Mouse (Mus musculus): Measurements from ENCODE around the gene Sumf1. TPM values are rescaled to one million over a fixed set of nuclear protein-coding genes. Genes with fewer than 3 reads are reported as not detected.

The Sumf1 gene
- polyA plus RNA-seq, 1 experiment, result 17.0 TPM

DNA sequence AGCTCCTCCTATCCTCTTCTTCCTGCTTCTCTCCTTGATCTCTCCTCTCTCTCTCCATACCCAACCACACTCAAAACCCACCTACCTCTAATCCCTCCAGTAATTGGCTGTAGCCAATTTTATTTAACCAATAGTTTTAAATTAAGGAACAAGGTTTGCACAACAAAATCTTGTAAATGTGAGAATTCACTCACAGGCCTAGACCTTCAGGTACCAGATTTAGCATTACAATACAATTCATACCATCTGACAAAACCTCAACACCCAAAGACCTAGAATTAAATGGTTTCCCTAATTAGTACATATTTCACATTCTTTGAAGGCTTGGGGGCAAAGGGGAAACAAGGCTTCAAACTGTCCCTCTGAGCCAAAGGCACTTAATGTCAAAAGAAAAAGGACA, 78.0 kb downstream of the Sumf1 start:
- DNase-seq (ENCODE audit: low read depth, low spot score), result no peak

DNA sequence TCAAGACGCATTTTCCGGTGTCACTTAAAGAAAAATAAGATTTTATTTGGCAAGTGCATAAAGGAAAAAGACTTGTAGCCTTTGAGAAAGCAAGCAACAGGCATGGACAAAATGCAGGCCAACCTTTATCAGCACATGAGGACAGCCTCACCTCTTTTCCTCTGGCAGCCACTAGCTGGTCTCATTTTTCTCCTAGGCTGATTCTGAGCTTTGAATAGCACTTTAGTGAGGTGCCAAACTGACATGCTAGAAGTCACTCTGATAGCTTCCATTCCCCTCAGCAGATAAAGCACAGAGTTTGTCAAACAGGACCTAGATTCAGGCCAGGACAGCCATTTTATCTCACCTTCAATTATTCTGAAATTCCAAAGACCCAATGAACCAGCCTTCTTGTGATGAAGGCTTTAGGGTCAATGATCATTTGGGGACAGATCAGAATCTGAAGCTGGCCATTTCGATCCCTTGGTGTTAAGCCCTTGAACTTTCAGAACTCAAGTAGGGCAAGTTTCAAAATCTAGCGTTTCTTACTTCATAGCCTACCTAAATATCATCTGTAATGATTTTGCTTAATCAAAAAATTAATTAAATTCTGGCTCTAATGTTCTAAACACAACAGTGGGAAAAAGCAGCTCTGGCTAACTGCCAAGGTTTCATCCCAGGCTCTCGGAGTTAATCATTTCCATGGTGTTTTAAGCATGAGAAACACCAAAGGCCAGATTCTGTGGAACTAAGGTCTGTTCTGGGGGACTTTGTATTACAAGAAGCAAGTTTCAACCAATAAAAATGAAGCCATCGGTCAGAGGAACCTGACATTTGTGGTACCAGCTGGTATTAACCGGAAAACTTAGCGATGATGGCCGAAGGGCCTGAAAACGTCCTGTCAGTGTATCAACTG, 83.2 kb downstream of the Sumf1 start:
- DNase-seq (ENCODE audit: low read depth, low spot score), result no peak
- WGBS, result 71% methylated on average over 10 of the region's 10 CpGs

DNA sequence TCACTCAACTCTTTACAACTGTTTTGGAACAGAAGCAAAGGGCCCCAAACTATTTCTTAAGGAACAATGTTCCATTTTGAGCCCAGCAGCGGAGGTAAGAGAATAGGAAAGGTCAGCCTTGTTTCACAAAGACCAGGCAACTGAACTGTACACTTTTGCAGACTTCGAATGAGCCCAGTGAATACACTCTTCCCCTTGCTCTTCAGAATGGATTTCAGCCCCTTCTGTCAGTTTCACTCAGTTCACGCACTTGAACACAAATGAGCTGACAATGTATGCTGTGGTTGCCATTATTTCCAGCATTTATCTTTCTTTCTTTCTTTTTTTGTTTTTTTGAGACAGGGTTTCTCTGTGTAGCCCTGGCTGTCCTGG, 86.5 kb downstream of the Sumf1 start:
- DNase-seq (ENCODE audit: low read depth, low spot score), result no peak
- 83% methylated on average over 3 of the region's 3 CpGs for WGBS

DNA sequence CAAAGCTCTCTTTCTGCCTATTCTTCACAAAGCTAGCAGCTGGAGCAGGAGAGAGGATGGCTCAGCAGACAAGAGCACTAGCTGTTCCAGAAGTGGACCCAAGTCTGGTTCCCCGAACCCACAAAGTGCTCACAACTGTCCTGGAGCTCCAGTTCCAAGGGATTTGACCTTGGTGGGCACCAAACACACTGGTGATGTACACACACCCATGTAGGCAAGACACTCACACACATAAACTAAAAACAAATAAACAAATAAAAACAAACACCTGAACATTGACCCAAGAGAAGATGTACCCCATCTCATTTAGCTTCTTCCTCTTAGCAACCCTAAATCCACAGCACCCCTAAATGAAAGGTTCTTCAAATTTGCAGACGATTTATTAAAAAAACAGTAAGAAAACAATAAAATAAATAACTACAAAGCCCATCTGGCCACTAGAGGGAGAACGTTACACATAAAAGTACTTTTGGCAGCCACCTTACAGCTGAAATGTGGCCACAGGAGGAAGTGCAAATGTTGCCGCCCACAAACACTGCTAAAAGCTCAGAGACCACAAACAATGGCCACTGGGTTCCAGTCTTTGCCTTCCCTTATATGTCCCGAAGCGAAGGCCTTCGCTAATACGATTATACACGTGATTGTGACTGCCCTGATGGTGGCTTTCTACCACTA, 87.1 kb downstream of the Sumf1 start:
- whole genome bisulfite sequencing, result 11% methylated on average over 9 of the region's 9 CpGs
- peak; percentile 21 for DNase-seq (ENCODE audit: low read depth, low spot score)

DNA sequence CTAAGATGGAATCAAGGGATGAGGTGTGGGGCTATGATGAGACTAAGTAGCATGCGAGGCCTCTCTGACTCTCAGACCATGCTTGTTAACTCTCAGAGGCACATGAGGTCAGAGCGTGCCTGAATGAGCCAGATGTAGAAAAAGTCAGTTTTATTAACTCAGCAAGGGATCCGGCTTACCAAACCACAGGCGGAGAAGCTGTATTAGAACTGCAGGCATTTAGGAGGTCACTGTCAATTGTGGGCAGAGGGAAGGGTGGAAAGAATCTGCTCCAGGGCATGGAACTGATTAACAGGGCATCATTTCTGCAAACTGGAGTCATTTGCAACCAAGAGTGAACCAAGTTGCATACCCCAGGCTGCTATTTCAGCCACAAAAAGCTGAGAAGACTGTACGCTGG, 89.9 kb downstream of the Sumf1 start:
- no peak for DNase-seq (ENCODE audit: low read depth, low spot score)

GRCm38 (mm10) chr6:108093449-108093848, 91.9 kb downstream of the Sumf1 start:
- no peak for DNase-seq (ENCODE audit: low read depth, low spot score)

More for the DNA sequence above, 89.9 kb downstream of the Sumf1 start:
- 87% methylated on average over 5 of the region's 5 CpGs for WGBS

DNA sequence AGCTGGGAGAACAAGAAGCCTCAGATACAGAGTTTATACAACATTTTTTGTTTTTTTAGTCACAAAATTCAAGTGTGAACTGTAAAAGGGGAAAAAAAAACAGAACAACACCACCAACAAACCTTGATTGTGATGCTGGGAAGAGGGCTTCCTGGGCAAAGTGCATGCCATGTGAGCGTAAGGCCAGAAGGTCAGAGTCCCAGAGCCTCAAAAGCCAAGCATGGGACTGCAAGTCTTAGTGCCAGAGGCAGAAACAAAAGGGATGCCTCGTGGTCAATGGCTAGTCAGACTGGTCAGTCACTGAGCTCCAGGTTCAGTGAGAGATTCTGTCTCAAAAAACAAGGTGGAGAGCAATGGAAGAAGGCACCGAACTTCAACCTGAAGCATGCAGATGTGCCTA, 92.7 kb downstream of the Sumf1 start:
- DNase-seq (ENCODE audit: low read depth, low spot score), result no peak
- 77% methylated on average over 3 of the region's 3 CpGs for WGBS

More at GRCm38 (mm10) chr6:108093449-108093848, 91.9 kb downstream of the Sumf1 start:
- WGBS, result 78% methylated on average over 3 of the region's 3 CpGs

- no peak for DNase-seq (ENCODE audit: low read depth, low spot score)
- 74% methylated on average over 1 of the region's 1 CpGs for WGBS
Observed at GRCm38 (mm10) chr6:108091296-108091695, 94.1 kb downstream of the Sumf1 start.

DNA sequence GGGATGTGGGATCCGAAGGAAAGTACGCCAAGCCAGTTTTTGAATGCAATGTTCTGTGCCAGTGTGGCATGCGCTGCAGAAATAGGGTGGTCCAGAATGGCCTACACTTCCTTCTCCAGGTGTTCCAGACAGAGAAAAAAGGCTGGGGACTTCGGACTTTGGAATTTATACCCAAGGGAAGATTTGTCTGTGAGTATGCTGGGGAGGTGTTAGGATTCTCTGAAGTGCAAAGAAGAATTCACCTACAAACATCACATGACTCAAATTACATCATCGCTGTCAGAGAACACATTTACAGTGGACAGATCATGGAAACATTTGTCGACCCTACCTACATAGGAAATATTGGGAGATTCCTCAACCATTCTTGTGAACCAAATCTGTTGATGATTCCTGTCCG, 109.5 kb downstream of the Sumf1 start:
- WGBS, result 93% methylated on average over 7 of the region's 7 CpGs
- DNase-seq (ENCODE audit: low read depth, low spot score), result no peak

GRCm38 (mm10) chr6:108074624-108075023, 110.8 kb downstream of the Sumf1 start:
- DNase-seq (ENCODE audit: low read depth, low spot score), result no peak
- 82% methylated on average over 10 of the region's 10 CpGs for whole genome bisulfite sequencing

DNA sequence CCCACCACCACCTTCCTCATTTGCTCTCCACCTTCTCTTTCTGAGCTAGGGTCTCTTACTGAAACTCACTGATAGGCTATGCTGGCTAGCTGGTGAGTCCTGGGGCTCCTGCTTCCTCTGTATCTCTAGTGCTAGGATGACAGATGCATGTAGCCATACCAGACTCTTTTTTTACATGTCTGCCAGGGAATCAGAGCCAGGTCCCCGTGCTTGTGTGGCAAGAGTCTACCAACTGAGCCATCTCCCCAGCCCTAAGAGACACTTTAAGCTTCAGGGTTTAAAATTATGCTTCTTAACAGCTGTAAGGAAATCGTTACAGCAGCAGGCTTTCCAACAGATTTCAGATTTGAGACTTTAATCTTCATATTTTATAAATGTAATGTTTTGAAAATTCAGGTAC, 111.5 kb downstream of the Sumf1 start:
- DNase-seq (ENCODE audit: low read depth, low spot score), result no peak
- WGBS, result 95% methylated on average over 2 of the region's 2 CpGs

DNA sequence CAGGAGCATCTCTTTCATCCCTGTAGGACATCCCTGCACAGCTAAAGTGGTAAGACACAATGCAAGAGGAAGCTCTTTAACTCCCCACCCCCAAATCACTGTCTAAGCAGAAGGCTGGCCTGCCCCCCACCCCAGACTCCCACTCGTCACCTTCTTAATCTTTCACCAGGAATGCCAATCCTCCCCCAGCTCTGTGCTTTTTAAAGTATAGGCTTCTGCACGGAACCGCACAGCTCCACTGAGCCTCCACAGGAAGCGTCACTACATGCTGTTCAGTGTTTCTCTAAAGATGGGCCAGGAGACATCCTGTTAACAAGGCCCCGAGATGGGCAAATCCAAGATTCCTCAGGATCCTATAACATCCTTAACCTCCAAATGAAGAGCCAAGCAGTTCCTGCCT, 112.3 kb downstream of the Sumf1 start:
- 91% methylated on average over 5 of the region's 5 CpGs for WGBS
- DNase-seq (ENCODE audit: low read depth, low spot score), result no peak

- 87% methylated on average over 7 of the region's 7 CpGs for WGBS
- DNase-seq (ENCODE audit: low read depth, low spot score), result no peak
Observed at GRCm38 (mm10) chr6:108070947-108071346, 114.4 kb downstream of the Sumf1 start.

- DNase-seq (ENCODE audit: low read depth, low spot score), result peak; percentile 31
- 4% methylated on average over 6 of the region's 6 CpGs for WGBS
Observed at GRCm38 (mm10) chr6:108065583-108065982, 119.8 kb downstream of the Sumf1 start.

DNA sequence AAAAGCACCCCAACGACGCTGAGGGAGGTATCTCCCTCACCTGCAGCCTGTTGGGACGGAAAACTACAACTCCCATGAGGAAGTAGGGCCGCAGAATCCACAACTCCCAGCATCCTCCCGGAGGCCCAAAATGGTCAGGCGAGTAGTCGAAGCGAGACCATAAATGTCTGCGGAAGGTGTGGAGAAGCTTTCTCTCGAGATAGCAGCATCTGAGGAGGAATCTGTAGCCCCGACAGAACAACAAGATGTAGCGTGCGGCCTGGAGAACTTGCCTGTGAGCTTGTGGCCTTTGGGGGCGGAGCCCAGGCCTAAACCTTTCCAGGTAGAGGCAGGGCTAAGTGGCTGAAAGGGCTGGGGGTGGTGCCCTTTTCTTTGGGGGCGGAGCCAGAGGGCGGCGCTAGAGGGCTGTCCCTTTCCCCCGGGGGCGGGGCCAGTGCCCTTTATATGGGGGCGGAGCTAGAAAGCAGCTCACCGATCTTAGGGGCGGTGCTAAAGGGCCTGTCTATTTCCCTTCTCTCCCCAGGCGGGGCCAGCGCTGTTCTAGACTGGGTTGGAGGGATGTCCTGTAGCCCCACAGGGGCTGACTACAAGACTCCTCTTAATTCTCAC, 120.4 kb downstream of the Sumf1 start, which contains the start of gene Setmar:
Gene Setmar (plus strand): TSS at position 128 of the 609 bp plus-strand sequence.
- peak; percentile 93 for DNase-seq (ENCODE audit: low read depth, low spot score)
- WGBS, result under 1% methylated on average over 24 of the region's 24 CpGs

DNA sequence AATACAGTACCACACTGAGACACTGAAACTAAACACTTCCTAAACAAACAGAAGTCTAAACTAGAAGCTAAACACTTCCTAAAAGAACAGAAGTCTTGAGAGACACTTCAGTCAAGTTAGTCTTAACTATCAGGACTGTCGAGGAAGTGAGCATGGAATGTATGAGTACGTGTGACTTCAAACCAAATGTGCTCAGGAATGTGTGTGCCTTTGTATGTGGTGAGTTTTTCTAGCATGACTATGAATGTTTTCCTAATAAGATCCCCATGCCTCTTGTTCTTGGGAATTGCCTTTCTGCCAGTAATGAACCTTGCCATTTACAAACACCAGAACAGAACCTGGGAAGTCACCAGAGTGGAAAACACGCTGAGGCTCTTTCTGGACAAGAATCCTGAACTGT, 124.3 kb downstream of the Sumf1 start:
- WGBS, result 78% methylated on average over 3 of the region's 3 CpGs
- no peak for DNase-seq (ENCODE audit: low read depth, low spot score)

DNA sequence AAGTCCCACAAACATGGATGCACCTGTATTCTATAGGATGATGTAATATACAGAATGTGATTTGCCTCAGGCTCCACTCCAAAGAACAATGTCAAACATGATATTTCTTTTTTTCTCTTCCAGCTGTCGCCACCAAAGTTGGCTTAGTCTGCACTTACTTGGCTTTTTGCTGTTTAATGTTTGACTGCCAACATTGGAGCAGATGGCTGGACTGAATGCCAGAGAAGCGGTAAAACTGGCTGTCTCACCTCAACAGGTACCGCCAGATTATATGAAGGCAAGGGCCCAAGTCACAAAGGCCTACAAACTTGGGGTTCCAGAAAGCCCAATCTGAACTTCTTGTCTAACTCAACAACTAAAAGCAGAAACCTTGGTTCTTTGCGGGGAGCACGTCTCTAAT, 127.3 kb downstream of the Sumf1 start:
- 69% methylated on average over 5 of the region's 5 CpGs for WGBS
- DNase-seq (ENCODE audit: low read depth, low spot score), result no peak

GRCm38 (mm10) chr6:108057353-108057752, 128.0 kb downstream of the Sumf1 start:
- 48% methylated on average over 4 of the region's 4 CpGs for WGBS
- no peak for DNase-seq (ENCODE audit: low read depth, low spot score)

Measured in large intestine, adult 2 months (tissue).